ENCODE assay signal across 8 mouse cellular contexts in genomic region chr10:89256762-89257456, GRCm38 (mm10).
A peak's percentile ranks its signal among the peaks of the same experiment; 100 is the strongest.
DNase-seq lines count a peak whose midpoint lies in the region; ATAC-seq and TF ChIP-seq lines count a peak whose summit lies in the region.

No protein-coding gene starts in this region.

- TF ChIP-seq CTCF in heart, postnatal 0 days (IDR thresholded peaks at IDR 0.05; ENCODE audit: low read depth): no peak

- H3K4me1 ChIP-seq in heart, postnatal 0 days (ENCODE audit: control insufficient read depth, insufficient read depth): no peaks in the 10 kb centered on the region
- H3K4me1 ChIP-seq in hindbrain, embryonic 13.5 days (replicated peaks): peaks cover 28% of the 10 kb centered on the region
- H3K4me1 ChIP-seq in limb, embryonic 13.5 days: peaks cover 29% of the 10 kb centered on the region
- 0 out of 2 replicates have a peak, but pooled peaks cover 7% of the 10 kb centered on the region for H3K4me1 ChIP-seq in stomach, embryonic 14.5 days (ENCODE audit: control insufficient read depth, insufficient read depth, low read length)

- no peaks in the 10 kb centered on the region for H3K27me3 ChIP-seq in heart, postnatal 0 days (ENCODE audit: control insufficient read depth, insufficient read depth, low read length)
- no peaks in the 10 kb centered on the region for H3K27me3 ChIP-seq in hindbrain, embryonic 13.5 days
- no peaks in the 10 kb centered on the region for H3K27me3 ChIP-seq in limb, embryonic 13.5 days
- H3K27me3 ChIP-seq in stomach, embryonic 14.5 days (ENCODE audit: control insufficient read depth, insufficient read depth, low read length): no peaks in the 10 kb centered on the region

- peak overlapping the region; percentile 2; the same call in 1 of the 2 replicates for H3K9ac ChIP-seq in heart, postnatal 0 days (replicated peaks; ENCODE audit: low read depth, low read length)
- peak overlapping the region; percentile 74 for H3K9ac ChIP-seq in hindbrain, embryonic 13.5 days
- H3K9ac ChIP-seq in limb, embryonic 13.5 days: peak overlapping the region; percentile 54
- H3K9ac ChIP-seq in stomach, embryonic 14.5 days (replicated peaks; ENCODE audit: low read depth, low read length): no peak overlapping the region

- no peak for DNase-seq in heart, postnatal 0 days (ENCODE audit: low spot score)
- no peak for DNase-seq in heart, adult 9 months (ENCODE audit: low spot score in 2 of 2)
- peak; percentile 56 for DNase-seq in embryo, embryonic 10.5 days (ENCODE audit: low spot score)
- no peak for DNase-seq in ovary, adult 18-20 months (ENCODE audit: low spot score)

- ATAC-seq in heart, postnatal 0 days (ENCODE audit: insufficient read depth, low read depth): no peak
- ATAC-seq in hindbrain, embryonic 13.5 days (ENCODE audit: low FRiP score): peak; percentile 71
- 0 out of 2 replicates have a peak, but pooled peaks have one; percentile 42 for ATAC-seq in limb, embryonic 13.5 days (ENCODE audit: low FRiP score, low read depth)
- no peak; the same call in 1 of the 2 replicates for ATAC-seq in stomach, embryonic 14.5 days (ENCODE audit: insufficient number of reproducible peaks, insufficient read depth, low FRiP score, low read depth)
- ATAC-seq in CD4-positive, CD25-positive, alpha-beta regulatory T cell, adult 4 months: no peak

- H3K36me3 ChIP-seq in heart, postnatal 0 days (replicated peaks; ENCODE audit: control insufficient read depth, insufficient read depth, low read length): no peaks in the 10 kb centered on the region
- H3K36me3 ChIP-seq in hindbrain, embryonic 13.5 days: no peaks in the 10 kb centered on the region
- no peaks in the 10 kb centered on the region for H3K36me3 ChIP-seq in limb, embryonic 13.5 days
- H3K36me3 ChIP-seq in stomach, embryonic 14.5 days (ENCODE audit: control insufficient read depth, insufficient read depth, low read length): no peaks in the 10 kb centered on the region

- peak overlapping the region; percentile 58 for H3K4me2 ChIP-seq in heart, postnatal 0 days (ENCODE audit: low read depth, low read length)
- H3K4me2 ChIP-seq in hindbrain, embryonic 13.5 days: peak overlapping the region; percentile 82
- peak overlapping the region; percentile 76 for H3K4me2 ChIP-seq in limb, embryonic 13.5 days (replicated peaks)
- peak overlapping the region; percentile 42 for H3K4me2 ChIP-seq in stomach, embryonic 14.5 days (replicated peaks; ENCODE audit: low read depth, low read length)

- WGBS in heart, postnatal 0 days: 6% methylated on average over 17 of the region's 17 CpGs
- 2% methylated on average over 17 of the region's 17 CpGs for WGBS in hindbrain, embryonic 13.5 days
- WGBS in limb, embryonic 13.5 days: 1% methylated on average over 17 of the region's 17 CpGs
- WGBS in stomach, embryonic 14.5 days: 3% methylated on average over 17 of the region's 17 CpGs

- H3K9me3 ChIP-seq in heart, postnatal 0 days (replicated peaks; ENCODE audit: control insufficient read depth, low read length): no peaks in the 10 kb centered on the region
- H3K9me3 ChIP-seq in hindbrain, embryonic 13.5 days: no peaks in the 10 kb centered on the region
- H3K9me3 ChIP-seq in limb, embryonic 13.5 days: no peaks in the 10 kb centered on the region
- no peaks in the 10 kb centered on the region for H3K9me3 ChIP-seq in stomach, embryonic 14.5 days (ENCODE audit: control insufficient read depth, low read depth, low read length)

- H3K4me3 ChIP-seq in heart, postnatal 0 days (ENCODE audit: low read depth, low read length): peak overlapping the region; percentile 36
- H3K4me3 ChIP-seq in hindbrain, embryonic 13.5 days: peak overlapping the region; percentile 61
- peak overlapping the region; percentile 41 for H3K4me3 ChIP-seq in limb, embryonic 13.5 days
- peak overlapping the region; percentile 22 for H3K4me3 ChIP-seq in stomach, embryonic 14.5 days (ENCODE audit: low read depth, low read length)

- TF ChIP-seq EP300 in heart, postnatal 0 days (IDR thresholded peaks at IDR 0.05; ENCODE audit: low read depth): no peak

- no peak overlapping the region for H3K27ac ChIP-seq in heart, postnatal 0 days (ENCODE audit: low read depth)
- H3K27ac ChIP-seq in hindbrain, embryonic 13.5 days: peak overlapping the region; percentile 81
- no peak overlapping the region for H3K27ac ChIP-seq in limb, embryonic 13.5 days
- H3K27ac ChIP-seq in stomach, embryonic 14.5 days (ENCODE audit: low read length): no peak overlapping the region

Comparison
In these comparisons a context has a peak if more than half of its experiments do, and no peak if none do; other contexts are left out.
1. ATAC-seq: peak in hindbrain, embryonic 13.5 days (single experiment) and limb, embryonic 13.5 days (single experiment); none in heart, postnatal 0 days (single experiment), stomach, embryonic 14.5 days (single experiment) and CD4-positive, CD25-positive, alpha-beta regulatory T cell, adult 4 months (single experiment).
2. Peak in every context shown above with its lines, with median percentiles within 50 percentile points of each other: H3K4me2 ChIP-seq and H3K4me3 ChIP-seq.